Mouse (Mus musculus) kidney, adult 2 months (tissue): Measurements from ENCODE around the gene Galnt3.

Experiments
- CTCF ChIP-seq: fragments of 200-500 bp; conservative IDR thresholded peaks from 2 replicates; pipeline ENCODE4 v1.5.1; 2011; ENCODE audit warnings: low read depth, mild to moderate bottlenecking, control low read depth, low read length, moderate library complexity, mixed read lengths; ENCODE audit not compliant: insufficient read depth, insufficient read length
- POLR2A ChIP-seq: fragments of 200-500 bp; IDR thresholded peaks from one replicate; pipeline ENCODE4 v1.6.1; 2011; ENCODE audit warnings: low read depth, low read length, control low read depth

GRCm38 (mm10) chr2:66034907-66035679, 89.7 kb downstream of the Galnt3 start:
- no peak for TF ChIP-seq CTCF
- no peak for TF ChIP-seq POLR2A
